Mouse (Mus musculus): ENCODE data around the gene Fopnl. TPM values are rescaled to one million over a fixed set of nuclear protein-coding genes. Genes with fewer than 3 reads are reported as not detected.

Fopnl gene
- total RNA-seq (2018; cell fraction: chromatin; rRNA removed), result 10 to 100 TPM in 23 of 26 experiments, 1 to 10 TPM in 3; 4.6 to 43.7 (median 18.2) TPM
- 10 to 100 TPM; 22.7 to 37.3 (median 32.0) TPM for total RNA-seq (2018; cell fraction: cytosol; rRNA removed)
- 10 to 100 TPM in 23 of 26 experiments, 1 to 10 TPM in 3; 7.0 to 47.6 (median 23.3) TPM for total RNA-seq (2018; cell fraction: nucleus; rRNA removed)
- 27.5 to 50.0 TPM (median 40.9 TPM) in 3 replicates for polyA plus RNA-seq (2018)

DNA sequence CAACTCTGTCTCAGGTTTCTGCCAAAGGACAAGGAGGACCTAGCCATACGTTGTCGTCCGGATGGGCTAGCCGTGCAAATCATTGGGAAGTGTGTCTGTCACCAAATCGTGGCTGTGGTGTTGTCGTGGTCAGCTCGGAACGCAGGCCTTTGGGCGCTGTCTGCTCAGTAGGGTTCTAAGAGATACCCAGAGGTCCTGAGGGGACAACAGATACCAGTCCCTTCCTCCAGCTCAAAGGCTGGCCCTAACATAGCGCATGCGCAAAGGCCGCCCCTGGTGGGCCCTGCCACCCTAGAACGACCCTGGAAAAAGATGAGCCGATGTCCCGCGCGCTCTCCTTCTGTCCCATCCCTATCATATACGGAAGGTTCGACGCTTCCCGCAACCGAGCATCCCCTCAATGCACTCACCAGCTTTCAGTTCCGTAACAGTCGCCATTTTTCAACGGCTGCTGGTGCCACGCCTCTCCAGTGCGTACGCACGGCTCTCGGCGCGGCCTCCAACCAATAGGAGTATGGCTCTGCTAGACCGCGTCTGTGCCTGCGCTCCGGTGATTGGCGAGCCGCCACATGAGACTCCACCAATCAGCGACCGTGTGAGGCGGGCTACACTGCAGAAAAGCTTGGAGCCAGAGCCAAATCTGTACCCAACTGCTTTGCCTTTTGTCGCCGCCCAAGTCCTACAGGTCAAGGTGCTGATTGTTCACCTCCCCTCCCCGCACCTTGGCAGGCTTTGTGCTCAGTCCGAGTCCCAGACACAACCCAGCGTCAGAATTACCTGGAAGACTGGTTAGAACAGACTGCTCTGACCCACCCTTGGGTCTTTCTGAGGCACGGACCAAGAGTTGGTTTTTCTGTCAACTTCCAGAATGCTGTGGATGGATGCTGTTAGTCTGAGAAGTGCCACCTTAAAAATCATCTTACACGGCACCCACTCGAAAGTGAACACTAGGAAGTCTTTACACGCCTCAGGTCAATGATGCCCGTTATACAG, at the start of gene Fopnl:
Fopnl (minus strand) TSS at position 522 of the 993 bp plus-strand sequence.
- under 1% methylated on average over 47 of the region's 51 CpGs for WGBS (ENCODE audit: missing documents)

DNA sequence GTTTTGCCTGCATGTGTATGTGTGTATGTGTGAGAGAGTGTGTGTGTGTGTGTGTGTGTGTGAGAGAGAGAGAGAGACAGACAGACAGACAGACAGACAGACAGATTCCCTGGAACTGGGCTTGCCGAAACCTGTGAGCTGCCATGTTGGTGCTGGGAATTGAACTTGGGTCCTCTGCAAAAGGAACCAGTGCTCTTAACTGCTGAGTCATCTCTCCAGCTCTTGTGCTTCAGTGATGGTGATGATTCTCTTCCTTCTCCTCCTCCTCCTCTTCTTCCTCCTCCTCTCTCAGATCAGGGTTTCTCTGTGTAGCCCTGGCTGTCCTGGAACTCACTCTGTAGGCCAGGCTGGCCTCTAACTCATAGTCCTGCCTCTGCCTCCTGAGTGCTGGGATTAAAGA, 48.8 kb upstream of the Fopnl start:
- H3K27ac ChIP-seq, result peak overlapping the region; percentile 43
- no peaks in the 10 kb centered on the region for H3K36me3 ChIP-seq (ENCODE audit: inconsistent target)
- peaks cover 95% of the 10 kb centered on the region for H3K79me2 ChIP-seq (ENCODE audit: inconsistent target)
- WGBS (ENCODE audit: missing documents), result 80% methylated on average over 1 of the region's 1 CpGs
- no peak overlapping the region for H3K4me3 ChIP-seq (ENCODE audit: inconsistent target)

More for the DNA sequence above, at the start of gene Fopnl:
- H3K36me3 ChIP-seq (ENCODE audit: inconsistent target), result no peaks in the 10 kb centered on the region
- H3K79me2 ChIP-seq (ENCODE audit: inconsistent target), result peaks cover 42% of the 10 kb centered on the region
- H3K27ac ChIP-seq, result peak within 1 kb of the TSS; percentile 82
- H3K4me3 ChIP-seq (ENCODE audit: inconsistent target), result peak within 1 kb of the TSS; percentile 96

DNA sequence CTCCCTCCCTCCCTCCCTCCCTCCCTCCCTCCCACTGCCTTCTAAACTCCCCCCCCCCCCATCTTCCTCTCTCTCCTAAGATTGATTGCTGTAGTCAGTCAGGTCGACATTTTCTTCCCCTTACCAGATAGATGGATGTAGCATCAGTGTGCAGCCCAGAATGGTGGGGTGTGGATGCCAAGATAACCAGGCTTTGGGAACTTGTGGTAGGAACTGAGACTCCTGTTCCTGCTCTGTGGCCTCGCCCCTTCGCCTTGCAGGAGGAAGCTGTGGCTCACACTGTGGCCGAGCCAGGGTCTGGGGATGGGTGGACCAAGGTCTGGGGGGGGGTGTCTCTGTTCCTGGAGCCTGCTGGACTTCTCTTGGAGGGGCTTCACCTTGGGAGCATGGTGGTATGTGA, 48.3 kb upstream of the Fopnl start:
- Histone ChIP-seq H3K4me3 (ENCODE audit: inconsistent target) (no peak overlapping the region), H3K79me2 (ENCODE audit: inconsistent target) (peaks cover 89% of the 10 kb centered on the region), H3K36me3 (ENCODE audit: inconsistent target) (no peaks in the 10 kb centered on the region), H3K27ac (peak overlapping the region; percentile 43)
- WGBS (ENCODE audit: missing documents), result 3% methylated on average over 3 of the region's 4 CpGs

DNA sequence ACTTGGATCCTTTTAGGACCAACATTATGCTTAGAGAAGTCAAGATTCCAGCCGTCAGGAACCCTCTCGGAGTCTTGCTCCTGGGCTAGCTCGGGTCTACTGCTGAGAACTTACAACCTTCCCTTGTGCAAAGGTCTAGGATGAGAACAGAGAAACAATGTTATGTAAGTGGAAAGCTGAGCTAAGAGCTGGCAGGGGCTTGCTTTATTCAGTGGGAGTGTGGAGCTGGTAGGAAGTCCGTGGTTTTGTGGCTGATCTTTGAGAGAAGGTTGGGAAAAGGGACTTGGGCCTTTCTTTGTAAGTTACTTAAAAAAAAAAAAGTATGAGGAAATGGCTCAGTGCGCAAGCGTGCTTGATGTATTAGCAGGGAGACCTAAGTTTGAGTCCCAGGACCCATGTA, 46.9 kb upstream of the Fopnl start:
- H3K79me2 ChIP-seq (ENCODE audit: inconsistent target), result peaks cover 75% of the 10 kb centered on the region
- no peak overlapping the region for H3K4me3 ChIP-seq (ENCODE audit: inconsistent target)
- WGBS (ENCODE audit: missing documents), result 35% methylated on average over 5 of the region's 6 CpGs
- H3K27ac ChIP-seq, result peak overlapping the region; percentile 77
- H3K36me3 ChIP-seq (ENCODE audit: inconsistent target), result no peaks in the 10 kb centered on the region

DNA sequence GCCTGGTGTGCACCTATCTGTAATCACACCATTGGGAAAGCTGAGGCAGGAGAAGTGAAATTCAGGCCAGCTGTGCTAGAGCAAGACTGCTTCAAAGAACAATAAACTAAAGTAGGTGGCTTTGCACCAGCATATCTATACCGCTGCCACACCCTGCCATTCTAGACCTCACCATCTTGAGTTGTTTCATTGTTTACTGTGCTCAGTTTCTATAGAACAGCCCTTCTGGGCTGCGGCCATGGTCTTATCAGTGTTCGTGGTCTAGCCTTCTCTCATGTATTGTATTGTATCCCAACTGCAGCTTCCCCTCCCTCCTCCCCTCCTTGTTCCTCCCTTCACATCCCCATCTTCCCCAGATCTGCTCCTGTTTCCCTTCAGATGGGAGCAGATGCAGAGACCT, 46.3 kb upstream of the Fopnl start:
- 79% methylated on average over 3 of the region's 3 CpGs for WGBS (ENCODE audit: missing documents)
- H3K4me3 ChIP-seq (ENCODE audit: inconsistent target), result no peak overlapping the region
- H3K27ac ChIP-seq, result peak overlapping the region; percentile 77
- peaks cover 69% of the 10 kb centered on the region for H3K79me2 ChIP-seq (ENCODE audit: inconsistent target)
- H3K36me3 ChIP-seq (ENCODE audit: inconsistent target), result no peaks in the 10 kb centered on the region

DNA sequence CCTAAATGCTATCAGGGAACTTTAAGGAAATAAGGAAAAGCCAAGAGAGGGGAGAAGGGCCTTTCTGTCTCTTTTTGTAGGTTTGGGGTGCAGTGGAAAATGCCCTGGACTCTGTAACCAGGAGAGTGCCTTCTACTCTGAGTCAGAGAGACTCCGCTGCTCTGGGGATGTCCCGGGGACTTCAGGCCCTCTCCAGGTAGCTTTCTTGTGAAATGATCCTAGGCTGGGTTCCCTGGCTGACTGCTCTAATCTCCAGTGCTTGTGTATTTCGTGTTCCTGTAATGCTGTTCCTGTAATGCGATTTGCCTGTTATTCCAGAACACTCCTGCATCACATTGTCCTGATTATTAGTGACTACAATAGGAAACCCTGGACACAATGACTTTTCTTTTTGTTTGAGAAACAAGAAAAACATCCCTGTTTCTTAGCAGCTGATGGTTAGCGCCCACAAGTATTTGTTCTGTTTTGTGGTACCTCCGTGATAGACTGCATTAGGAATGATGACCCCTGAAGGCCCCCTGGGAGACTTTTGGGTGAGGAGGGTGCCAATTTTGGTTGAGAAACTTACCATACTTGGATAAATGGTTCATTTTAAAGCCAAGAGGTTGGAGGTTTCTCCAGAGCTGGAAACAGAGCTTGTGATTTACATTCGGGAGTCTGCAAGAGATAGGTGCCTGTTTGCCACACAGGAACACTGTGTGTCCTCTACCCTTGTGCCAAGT, 45.1 kb upstream of the Fopnl start:
- H3K79me2 ChIP-seq (ENCODE audit: inconsistent target), result peaks cover 57% of the 10 kb centered on the region
- peak overlapping the region; percentile 89 for H3K4me3 ChIP-seq (ENCODE audit: inconsistent target)
- H3K36me3 ChIP-seq (ENCODE audit: inconsistent target), result no peaks in the 10 kb centered on the region
- peak overlapping the region; percentile 77 for H3K27ac ChIP-seq
- 16% methylated on average over 7 of the region's 7 CpGs for WGBS (ENCODE audit: missing documents)

DNA sequence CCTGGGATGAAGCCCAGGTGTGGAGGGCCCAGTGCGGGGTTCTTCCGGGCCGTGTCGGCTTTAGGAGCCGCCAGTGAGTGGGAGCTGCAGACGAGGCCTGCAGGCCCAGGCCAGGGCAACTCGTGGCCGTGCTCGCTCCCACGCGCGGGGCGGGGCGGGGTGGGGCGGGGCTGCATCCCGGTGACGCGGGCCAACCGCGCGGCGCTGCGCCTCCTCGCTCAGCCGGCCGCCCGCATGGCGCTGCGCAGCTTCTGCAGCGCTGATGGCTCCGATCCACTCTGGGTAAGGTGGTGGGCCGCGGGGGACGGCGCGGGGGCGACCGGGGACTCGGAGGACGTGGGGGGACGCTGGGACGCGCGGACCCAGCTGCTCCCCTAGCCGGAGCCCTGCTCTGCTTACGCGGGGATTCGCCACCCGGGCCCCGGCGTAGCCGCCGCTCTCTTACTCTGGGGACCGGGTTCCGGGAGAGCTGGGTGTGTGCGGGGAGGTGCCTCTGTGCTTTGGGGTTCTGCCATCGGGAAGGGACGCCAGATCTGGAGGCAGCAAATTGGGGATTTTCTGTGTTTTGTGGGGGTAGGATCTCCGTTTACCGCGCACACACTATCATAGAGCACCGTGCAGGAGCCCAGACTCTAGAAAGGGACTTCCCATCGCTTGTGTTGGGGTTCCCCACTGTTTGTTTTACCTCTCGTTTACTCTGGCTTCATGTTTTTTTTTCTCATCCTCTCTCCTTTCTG, 44.3 kb upstream of the Fopnl start, which contains the start of gene Abcc1:
Abcc1 (plus strand) TSS at position 197 of the 737 bp plus-strand sequence.
- Histone ChIP-seq H3K79me2 (ENCODE audit: inconsistent target) (peaks cover 50% of the 10 kb centered on the region), H3K27ac (peak within 1 kb of the TSS; percentile 82), H3K4me3 (ENCODE audit: inconsistent target) (peak within 1 kb of the TSS; percentile 89), H3K36me3 (ENCODE audit: inconsistent target) (no peaks in the 10 kb centered on the region)
- 1% methylated on average over 50 of the region's 64 CpGs for WGBS (ENCODE audit: missing documents)

DNA sequence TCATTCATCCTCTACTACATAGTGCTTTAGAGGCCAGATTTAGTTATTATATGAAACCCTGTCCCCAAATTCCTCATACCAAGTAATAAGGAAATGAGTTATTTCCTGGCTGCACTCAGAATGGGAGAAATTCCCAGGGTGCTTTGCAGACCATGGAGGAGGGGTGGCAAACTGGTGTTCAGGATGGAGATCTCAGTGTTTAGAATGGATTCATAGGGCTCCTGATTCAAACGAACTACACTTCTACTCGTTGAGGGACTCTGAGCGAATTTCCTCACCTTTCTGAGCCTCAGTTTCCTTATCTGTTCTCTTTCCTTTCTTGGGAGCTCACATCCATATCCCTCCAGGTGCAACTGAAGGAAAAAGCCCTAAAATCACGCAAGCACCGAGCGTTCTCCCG, 43.7 kb upstream of the Fopnl start:
- Histone ChIP-seq H3K27ac (peak overlapping the region; percentile 82), H3K36me3 (ENCODE audit: inconsistent target) (no peaks in the 10 kb centered on the region), H3K79me2 (ENCODE audit: inconsistent target) (peaks cover 44% of the 10 kb centered on the region), H3K4me3 (ENCODE audit: inconsistent target) (no peak overlapping the region; the same call in 1 of the 2 replicates)
- WGBS (ENCODE audit: missing documents), result 7% methylated on average over 7 of the region's 7 CpGs

DNA sequence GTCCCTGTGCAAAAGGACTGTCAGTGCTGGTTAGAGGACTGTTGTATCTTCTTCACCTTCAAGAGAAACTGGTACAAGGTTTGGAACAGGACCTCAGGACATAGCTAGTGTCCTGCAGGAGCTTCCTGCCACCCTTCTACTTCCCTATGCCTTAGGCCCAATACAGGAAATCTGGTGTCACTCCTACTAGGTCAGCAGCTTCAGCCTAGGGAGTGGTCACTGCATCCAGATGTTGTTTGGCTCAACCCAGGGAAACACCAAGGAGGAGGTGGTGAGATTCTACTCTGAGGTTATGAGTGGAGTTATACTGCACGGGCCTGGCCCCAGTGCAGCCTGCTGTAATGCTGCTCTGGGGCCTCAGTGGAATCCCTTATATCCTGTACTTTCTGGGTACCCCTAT, 41.3 kb upstream of the Fopnl start:
- H3K27ac ChIP-seq, result peak overlapping the region; percentile 66
- no peaks in the 10 kb centered on the region for H3K36me3 ChIP-seq (ENCODE audit: inconsistent target)
- 0% methylated on average over 1 of the region's 1 CpGs for WGBS (ENCODE audit: missing documents)
- H3K4me3 ChIP-seq (ENCODE audit: inconsistent target), result no peak overlapping the region
- peaks cover 20% of the 10 kb centered on the region for H3K79me2 ChIP-seq (ENCODE audit: inconsistent target)

DNA sequence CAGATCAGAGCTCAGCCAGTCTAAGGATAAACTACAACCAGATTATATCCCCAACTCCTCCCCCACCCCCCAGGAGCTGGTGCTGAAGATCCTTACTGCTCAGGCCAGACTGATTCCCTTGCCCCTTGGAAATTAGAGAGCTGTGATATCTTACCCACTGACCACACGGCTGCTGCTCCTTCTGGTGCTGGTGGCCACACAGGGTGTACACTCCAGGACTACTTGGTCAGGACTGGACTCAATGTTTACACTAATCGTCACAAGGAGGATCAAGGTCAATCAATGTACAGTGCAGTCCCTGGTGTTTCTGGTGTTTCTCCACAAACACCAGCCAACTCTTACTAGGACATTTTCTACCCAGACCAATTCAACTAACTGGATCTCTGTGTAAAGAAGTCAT, 40.7 kb upstream of the Fopnl start:
- peak overlapping the region; percentile 66 for H3K27ac ChIP-seq
- 89% methylated on average over 2 of the region's 2 CpGs for WGBS (ENCODE audit: missing documents)

DNA sequence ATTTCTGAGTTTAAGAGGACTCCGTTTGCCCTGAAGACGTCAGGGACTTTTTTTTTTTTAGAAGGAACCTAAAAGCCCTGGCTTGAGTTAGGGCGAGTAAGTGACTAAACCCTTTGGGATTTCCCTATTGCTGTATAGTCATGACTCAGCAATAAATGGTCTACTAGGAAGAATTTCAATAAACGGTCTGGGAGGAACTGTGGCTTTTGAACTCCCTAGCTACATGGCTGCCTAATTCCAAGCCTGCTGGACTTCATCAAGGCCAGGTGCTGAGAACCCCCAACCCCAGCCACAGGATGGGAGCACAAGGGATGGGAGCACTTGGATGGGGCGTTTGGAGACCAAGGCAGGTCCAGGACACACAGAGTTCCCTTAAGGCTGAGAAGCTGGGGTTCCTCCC, 35.5 kb upstream of the Fopnl start:
- WGBS (ENCODE audit: missing documents), result 22% methylated on average over 5 of the region's 5 CpGs
- no peaks in the 10 kb centered on the region for H3K36me3 ChIP-seq (ENCODE audit: inconsistent target)
- no peak overlapping the region for H3K4me3 ChIP-seq (ENCODE audit: inconsistent target)
- H3K79me2 ChIP-seq (ENCODE audit: inconsistent target), result no peaks in the 10 kb centered on the region
- H3K27ac ChIP-seq, result peak overlapping the region; percentile 86

More for the DNA sequence above, 40.7 kb upstream of the Fopnl start:
- H3K4me3 ChIP-seq (ENCODE audit: inconsistent target), result no peak overlapping the region
- H3K79me2 ChIP-seq (ENCODE audit: inconsistent target), result peaks cover 13% of the 10 kb centered on the region
- H3K36me3 ChIP-seq (ENCODE audit: inconsistent target), result no peaks in the 10 kb centered on the region

DNA sequence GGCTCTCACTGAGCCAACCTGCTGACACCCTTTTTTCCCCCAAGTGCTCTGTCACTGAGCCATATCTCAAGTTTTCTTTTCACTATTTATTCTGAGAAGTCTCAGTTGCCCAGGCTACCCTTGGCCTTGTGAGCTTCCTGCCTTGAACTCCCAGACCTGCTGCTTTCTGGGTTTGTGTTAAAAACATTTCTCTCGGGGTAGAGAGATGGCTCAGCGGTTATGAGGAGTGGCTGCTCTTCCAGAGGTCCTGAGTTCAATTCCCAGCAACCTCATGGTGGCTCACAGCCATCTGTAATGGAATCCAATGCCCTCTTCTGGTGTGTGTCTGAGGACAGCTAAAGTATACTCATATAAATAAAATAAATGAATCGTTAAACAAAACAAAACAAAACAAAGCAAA, 35.0 kb upstream of the Fopnl start:
- Histone ChIP-seq H3K4me3 (ENCODE audit: inconsistent target) (no peak overlapping the region), H3K27ac (peak overlapping the region; percentile 86), H3K79me2 (ENCODE audit: inconsistent target) (no peaks in the 10 kb centered on the region), H3K36me3 (ENCODE audit: inconsistent target) (no peaks in the 10 kb centered on the region)
- 74% methylated on average over 3 of the region's 3 CpGs for WGBS (ENCODE audit: missing documents)

DNA sequence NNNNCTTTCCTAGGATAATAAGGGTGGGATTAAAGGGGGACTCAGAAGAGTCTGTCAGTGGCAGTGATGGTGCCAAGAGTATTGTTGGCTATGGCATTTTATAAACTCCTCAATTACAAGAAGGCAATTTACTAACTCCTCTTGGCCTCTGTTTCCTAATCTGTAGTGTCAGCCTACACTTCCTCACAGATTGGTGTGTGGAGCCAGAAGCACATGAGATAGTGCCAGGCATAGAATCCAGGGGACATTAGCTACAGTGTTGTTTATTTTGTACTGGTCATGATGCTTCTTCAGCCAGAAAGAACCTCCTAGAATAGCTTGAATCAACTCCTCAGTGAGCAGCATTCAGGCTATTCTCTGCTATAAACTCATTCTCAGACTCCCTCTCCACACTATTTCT, 34.4 kb upstream of the Fopnl start:
- Histone ChIP-seq H3K27ac (peak overlapping the region; percentile 86), H3K4me3 (ENCODE audit: inconsistent target) (no peak overlapping the region), H3K36me3 (ENCODE audit: inconsistent target) (no peaks in the 10 kb centered on the region), H3K79me2 (ENCODE audit: inconsistent target) (no peaks in the 10 kb centered on the region)

DNA sequence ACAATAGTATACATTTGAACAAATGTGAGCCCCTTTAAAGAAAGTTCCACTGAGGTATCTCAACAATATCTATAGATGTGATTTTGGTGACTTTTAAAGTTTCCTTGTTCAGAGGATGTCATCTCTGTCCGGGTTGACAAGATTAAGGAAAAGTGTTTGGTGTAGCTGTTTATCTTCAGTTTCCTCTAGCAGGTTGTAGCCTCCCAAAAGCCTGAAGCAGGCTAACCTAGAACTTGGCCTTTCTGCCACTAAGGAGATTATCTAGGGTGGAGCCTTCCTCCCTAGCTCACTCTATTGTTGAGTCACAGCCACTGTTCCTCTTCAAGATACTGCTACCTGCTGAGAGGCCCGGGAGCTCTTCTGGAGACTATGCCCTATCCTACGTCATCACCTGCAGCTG, 27.8 kb upstream of the Fopnl start:
- Histone ChIP-seq H3K4me3 (ENCODE audit: inconsistent target) (no peak overlapping the region), H3K36me3 (ENCODE audit: inconsistent target) (no peaks in the 10 kb centered on the region), H3K79me2 (ENCODE audit: inconsistent target) (no peaks in the 10 kb centered on the region), H3K27ac (no peak overlapping the region)
- whole genome bisulfite sequencing (ENCODE audit: missing documents), result 79% methylated on average over 3 of the region's 3 CpGs
